Mouse (Mus musculus) liver, embryonic 13.5 days (tissue): ENCODE measurements around the gene Bag3. TPM values are rescaled to one million over a fixed set of nuclear protein-coding genes. Genes with fewer than 3 reads are reported as not detected.
A peak's percentile ranks its signal among the peaks of the same experiment; 100 is the strongest.

ENCODE experiments used
- ATAC-seq: fragments of 200-750 bp; cut with Nextera tagmentation; 2 replicates; pipeline ENCODE4 v1.8.0; 2017; ENCODE audit warnings: low read depth, mild to moderate bottlenecking, moderate number of reproducible peaks, moderate library complexity
- DNase-seq: peaks from one replicate; pipeline ENCODE4 v3.0.0; 2022
- H3K27ac ChIP-seq: fragments of 300-500 bp; sonication (generic); 2 replicates; pipeline ENCODE4 v1.5.1; 2015; ENCODE audit warnings: moderate library complexity, mild to moderate bottlenecking, inconsistent platforms
- H3K27me3 ChIP-seq: fragments of 300-500 bp; sonication (generic); 2 replicates; pipeline ENCODE4 v1.6.1; 2015; ENCODE audit warnings: mild to moderate bottlenecking, inconsistent platforms
- H3K36me3 ChIP-seq: fragments of 300-500 bp; sonication (generic); 2 replicates; pipeline ENCODE4 v1.6.1; 2015; ENCODE audit warnings: mild to moderate bottlenecking, inconsistent platforms
- H3K4me1 ChIP-seq: fragments of 300-500 bp; sonication (generic); replicated peaks from 2 replicates; pipeline ENCODE4 v1.6.1; 2015; ENCODE audit warnings: inconsistent platforms
- H3K4me2 ChIP-seq: fragments of 300-500 bp; sonication (generic); 2 replicates; pipeline ENCODE4 v1.6.1; 2015; ENCODE audit warnings: inconsistent platforms, mild to moderate bottlenecking, moderate library complexity
- H3K4me3 ChIP-seq: fragments of 300-500 bp; sonication (generic); replicated peaks from 2 replicates; pipeline ENCODE4 v1.5.1; 2015; ENCODE audit warnings: mild to moderate bottlenecking, inconsistent platforms
- H3K9ac ChIP-seq: fragments of 300-500 bp; sonication (generic); 2 replicates; pipeline ENCODE4 v1.6.1; 2015; ENCODE audit warnings: mild to moderate bottlenecking, inconsistent platforms
- H3K9me3 ChIP-seq: fragments of 300-500 bp; sonication (generic); replicated peaks from 2 replicates; pipeline ENCODE4 v1.6.1; 2016; ENCODE audit warnings: inconsistent platforms
- WGBS: fragments of 180-500 bp; shearing (Covaris S2); methylation state at CpG from one replicate; pipeline ENCODE4 v1.1.7; 2015; ENCODE audit not compliant: insufficient replicate concordance; 5-methylcytosine and 5-hydroxymethylcytosine counted together
- polyA plus RNA-seq: library from polyadenylated mRNA; unstranded; fragments of >200 nt; fragmentation: Nextera tagmentation; extraction: Ambion mirVana; gene quantifications from 2 replicates; pipeline ENCODE4 v1.2.1, GENCODE M21; 2015

The Bag3 gene
- polyA plus RNA-seq, 1 experiment from 2014 or later: 3.3 TPM

- no peak overlapping the region for H3K4me2 ChIP-seq
- DNase-seq: no peak
- no peaks in the 10 kb centered on the region for H3K9me3 ChIP-seq
- no peak for ATAC-seq
- no peak overlapping the region for H3K27ac ChIP-seq
- H3K4me1 ChIP-seq: peaks cover 63% of the 10 kb centered on the region
- peaks cover 28% of the 10 kb centered on the region for H3K36me3 ChIP-seq
- no peaks in the 10 kb centered on the region for H3K27me3 ChIP-seq
- no peak overlapping the region for H3K4me3 ChIP-seq
- H3K9ac ChIP-seq: no peak overlapping the region
- WGBS: 70% methylated on average over 4 of the region's 4 CpGs
These were observed 14.3 kb downstream of the Bag3 start for GRCm38 (mm10) chr7:128537676-128538075.

GRCm38 (mm10) chr7:128538196-128538595 lies 14.8 kb downstream of the Bag3 start:
- Histone ChIP-seq H3K4me1 (peaks cover 66% of the 10 kb centered on the region), H3K4me3 (no peak overlapping the region), H3K9ac (no peak overlapping the region), H3K9me3 (no peaks in the 10 kb centered on the region), H3K27ac (no peak overlapping the region), H3K4me2 (no peak overlapping the region), H3K27me3 (no peaks in the 10 kb centered on the region), H3K36me3 (peaks cover 34% of the 10 kb centered on the region)
- ATAC-seq (no peak), DNase-seq (no peak)
- 64% methylated on average over 4 of the region's 4 CpGs for WGBS

GRCm38 (mm10) chr7:128538769-128539168 lies 15.4 kb downstream of the Bag3 start:
- Histone ChIP-seq H3K4me1 (peaks cover 66% of the 10 kb centered on the region), H3K36me3 (peaks cover 38% of the 10 kb centered on the region), H3K9me3 (no peaks in the 10 kb centered on the region), H3K27me3 (no peaks in the 10 kb centered on the region), H3K9ac (no peak overlapping the region), H3K4me3 (no peak overlapping the region), H3K27ac (no peak overlapping the region), H3K4me2 (no peak overlapping the region)
- no peak for ATAC-seq
- no peak for DNase-seq
- WGBS: 79% methylated on average over 5 of the region's 5 CpGs

- no peaks in the 10 kb centered on the region for H3K9me3 ChIP-seq
- DNase-seq (no peak), ATAC-seq (no peak)
- H3K4me1 ChIP-seq: peaks cover 58% of the 10 kb centered on the region
- no peak overlapping the region for H3K4me3 ChIP-seq
- 86% methylated on average over 13 of the region's 13 CpGs for WGBS
- no peak overlapping the region for H3K27ac ChIP-seq
- no peaks in the 10 kb centered on the region for H3K27me3 ChIP-seq
- H3K9ac ChIP-seq: no peak overlapping the region
- H3K36me3 ChIP-seq: peaks cover 46% of the 10 kb centered on the region
- H3K4me2 ChIP-seq: no peak overlapping the region
These were observed 16.7 kb downstream of the Bag3 start for GRCm38 (mm10) chr7:128540111-128540510.

- H3K27ac ChIP-seq: no peak overlapping the region
- no peak for DNase-seq
- no peaks in the 10 kb centered on the region for H3K9me3 ChIP-seq
- H3K36me3 ChIP-seq: peaks cover 50% of the 10 kb centered on the region
- ATAC-seq: no peak
- no peak overlapping the region for H3K4me3 ChIP-seq
- H3K4me1 ChIP-seq: peaks cover 52% of the 10 kb centered on the region
- no peak overlapping the region for H3K4me2 ChIP-seq
- H3K27me3 ChIP-seq: no peaks in the 10 kb centered on the region
- H3K9ac ChIP-seq: no peak overlapping the region
- 78% methylated on average over 16 of the region's 16 CpGs for WGBS
These were observed 17.3 kb downstream of the Bag3 start for GRCm38 (mm10) chr7:128540734-128541133.

- no peaks in the 10 kb centered on the region for H3K9me3 ChIP-seq
- 88% methylated on average over 9 of the region's 9 CpGs for WGBS
- peaks cover 48% of the 10 kb centered on the region for H3K4me1 ChIP-seq
- peaks cover 55% of the 10 kb centered on the region for H3K36me3 ChIP-seq
- H3K9ac ChIP-seq: no peak overlapping the region
- no peak overlapping the region for H3K4me3 ChIP-seq
- no peak overlapping the region for H3K4me2 ChIP-seq
- no peaks in the 10 kb centered on the region for H3K27me3 ChIP-seq
- no peak overlapping the region for H3K27ac ChIP-seq
- ATAC-seq (no peak), DNase-seq (no peak)
These were observed 17.8 kb downstream of the Bag3 start for GRCm38 (mm10) chr7:128541186-128541585.

- no peak for DNase-seq
- Histone ChIP-seq H3K9ac (no peak overlapping the region), H3K4me3 (no peak overlapping the region), H3K27ac (no peak overlapping the region), H3K9me3 (no peaks in the 10 kb centered on the region), H3K27me3 (no peaks in the 10 kb centered on the region), H3K4me2 (no peak overlapping the region), H3K4me1 (peaks cover 42% of the 10 kb centered on the region), H3K36me3 (peaks cover 59% of the 10 kb centered on the region)
- no peak for ATAC-seq
- 84% methylated on average over 17 of the region's 17 CpGs for WGBS
These were observed 18.4 kb downstream of the Bag3 start for GRCm38 (mm10) chr7:128541771-128542170.

- H3K4me2 ChIP-seq: no peak overlapping the region
- ATAC-seq (no peak), DNase-seq (no peak)
- H3K4me1 ChIP-seq: peaks cover 34% of the 10 kb centered on the region
- peaks cover 64% of the 10 kb centered on the region for H3K36me3 ChIP-seq
- WGBS: 47% methylated on average over 4 of the region's 4 CpGs
- H3K27ac ChIP-seq: no peak overlapping the region
- no peaks in the 10 kb centered on the region for H3K9me3 ChIP-seq
- H3K4me3 ChIP-seq: no peak overlapping the region
- no peaks in the 10 kb centered on the region for H3K27me3 ChIP-seq
- no peak overlapping the region for H3K9ac ChIP-seq
These were observed 19.1 kb downstream of the Bag3 start for GRCm38 (mm10) chr7:128542488-128542887.

- DNase-seq: no peak
- 68% methylated on average over 14 of the region's 14 CpGs for WGBS
- Histone ChIP-seq H3K4me2 (no peak overlapping the region), H3K27me3 (no peaks in the 10 kb centered on the region), H3K4me1 (peaks cover 26% of the 10 kb centered on the region), H3K9me3 (no peaks in the 10 kb centered on the region), H3K27ac (no peak overlapping the region), H3K4me3 (no peak overlapping the region), H3K9ac (no peak overlapping the region), H3K36me3 (peaks cover 72% of the 10 kb centered on the region)
- peak; percentile 43; the same call in 1 of the 2 replicates for ATAC-seq
These were observed 19.9 kb downstream of the Bag3 start for GRCm38 (mm10) chr7:128543148-128543855.

GRCm38 (mm10) chr7:128543961-128544360 lies 20.5 kb downstream of the Bag3 start:
- DNase-seq (no peak), ATAC-seq (no peak)
- Histone ChIP-seq H3K4me3 (no peak overlapping the region), H3K4me1 (peaks cover 20% of the 10 kb centered on the region), H3K27ac (no peak overlapping the region), H3K36me3 (peaks cover 74% of the 10 kb centered on the region), H3K4me2 (no peak overlapping the region), H3K27me3 (no peaks in the 10 kb centered on the region), H3K9me3 (no peaks in the 10 kb centered on the region), H3K9ac (no peak overlapping the region)
- WGBS: 77% methylated on average over 3 of the region's 3 CpGs

- Histone ChIP-seq H3K36me3 (peaks cover 73% of the 10 kb centered on the region), H3K9ac (no peak overlapping the region), H3K4me3 (no peak overlapping the region), H3K27me3 (no peaks in the 10 kb centered on the region), H3K9me3 (no peaks in the 10 kb centered on the region), H3K27ac (no peak overlapping the region), H3K4me1 (peaks cover 21% of the 10 kb centered on the region), H3K4me2 (no peak overlapping the region)
- no peak for ATAC-seq
- whole genome bisulfite sequencing: 75% methylated on average over 7 of the region's 7 CpGs
- no peak for DNase-seq
These were observed 21.3 kb downstream of the Bag3 start for GRCm38 (mm10) chr7:128544566-128545262.

- peaks cover 61% of the 10 kb centered on the region for H3K36me3 ChIP-seq
These were observed 22.6 kb downstream of the Bag3 start for GRCm38 (mm10) chr7:128546031-128546430.

More at GRCm38 (mm10) chr7:128546031-128546430, 22.6 kb downstream of the Bag3 start:
- Histone ChIP-seq H3K9ac (no peak overlapping the region), H3K4me1 (peaks cover 21% of the 10 kb centered on the region), H3K27ac (no peak overlapping the region), H3K4me3 (no peak overlapping the region), H3K4me2 (no peak overlapping the region), H3K9me3 (no peaks in the 10 kb centered on the region), H3K27me3 (no peaks in the 10 kb centered on the region)
- DNase-seq: no peak
- ATAC-seq: no peak
- WGBS: 87% methylated on average over 8 of the region's 8 CpGs
